Mouse (Mus musculus) frontal cortex, postnatal 25 days (tissue): ENCODE data around the gene Clcn2.
"Not testable (repeated sequence)": the region's sequence is repeated elsewhere in the genome, so short reads cannot be mapped to it uniquely, and the experiment has no call there.

Experiments used
- DNase-seq, 2 experiments: peaks; one replicate each; pipeline ENCODE4 v3.0.0; 2022; ENCODE audit warnings: low spot score in 2 of 2

The Clcn2 gene

DNA sequence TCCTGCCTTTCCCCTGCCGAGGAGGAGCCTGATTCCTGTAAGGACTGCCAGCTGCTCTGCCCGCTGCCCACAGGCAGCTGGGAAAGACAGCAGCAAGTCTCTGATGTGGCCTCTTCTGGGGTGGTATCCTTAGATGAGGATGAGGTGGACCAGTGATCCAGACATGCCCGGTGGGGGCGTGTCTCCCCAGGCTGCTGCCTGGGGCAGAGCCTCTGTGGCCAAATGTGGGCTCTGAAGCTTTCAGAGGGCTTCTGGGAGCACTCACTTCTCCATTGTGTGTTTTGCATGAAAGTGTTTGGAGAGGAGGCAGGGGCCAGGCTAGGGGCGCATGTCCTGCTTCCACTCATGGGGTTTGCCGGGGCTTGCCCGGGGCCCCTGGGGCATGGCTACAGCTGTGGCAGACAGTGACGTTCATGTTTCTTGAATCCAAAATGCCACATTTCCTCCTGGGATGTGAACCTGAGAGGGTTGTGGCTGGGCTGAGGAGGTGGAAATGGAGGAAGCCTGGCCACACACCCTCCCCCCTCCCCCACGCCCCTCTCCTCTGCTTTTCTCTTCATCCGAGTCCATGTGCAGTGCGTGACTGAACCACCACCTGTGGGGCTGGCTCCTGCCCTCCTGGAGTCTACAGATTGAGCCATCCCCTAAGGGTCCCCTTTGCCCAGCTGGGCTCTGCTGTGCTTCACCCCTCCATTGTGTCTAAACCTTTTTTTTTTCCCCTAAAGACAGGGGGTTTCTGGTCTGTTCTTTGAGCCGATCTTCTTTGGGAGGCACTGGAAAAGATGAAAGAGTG, 15.6 kb downstream of the Clcn2 start:
- no peak for DNase-seq

DNA sequence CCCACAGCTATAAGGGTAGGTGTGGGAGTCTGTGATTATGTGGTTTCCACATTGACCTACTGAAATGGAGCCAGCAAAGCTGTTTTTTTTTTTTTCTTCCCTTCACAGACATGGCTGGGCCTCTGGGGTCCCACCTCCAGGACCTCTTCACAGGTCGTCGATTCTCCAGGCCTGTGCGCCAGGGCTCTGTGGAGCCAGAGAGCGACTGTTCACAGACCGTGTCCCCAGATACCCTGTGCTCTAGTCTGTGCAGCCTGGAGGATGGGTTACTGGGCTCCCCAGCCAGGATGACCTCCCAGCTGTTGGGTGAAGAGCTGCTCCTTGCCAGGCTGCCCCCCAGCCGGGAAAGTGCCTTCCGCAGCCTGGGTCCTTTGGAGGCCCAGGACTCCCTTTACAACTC, 16.2 kb downstream of the Clcn2 start:
- DNase-seq: no peak

- no peak for DNase-seq
Observed at GRCm38 (mm10) chr16:20700036-20700435, 17.5 kb downstream of the Clcn2 start.

DNA sequence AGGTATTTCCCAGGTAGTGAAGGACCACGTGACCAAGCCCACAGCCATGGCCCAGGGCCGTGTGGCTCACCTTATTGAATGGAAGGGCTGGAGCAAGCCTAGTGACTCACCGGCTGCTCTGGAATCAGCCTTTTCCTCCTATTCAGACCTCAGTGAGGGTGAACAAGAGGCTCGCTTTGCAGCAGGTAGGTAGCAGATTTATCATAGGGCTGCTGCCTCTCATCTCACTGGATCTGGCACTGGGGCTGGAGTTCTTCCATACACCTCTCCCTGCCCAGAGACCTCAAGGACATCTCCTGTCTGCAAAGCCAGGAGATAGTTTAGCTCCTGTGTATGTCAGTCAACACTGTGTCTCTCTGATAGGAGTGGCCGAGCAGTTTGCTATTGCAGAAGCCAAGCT, 18.3 kb downstream of the Clcn2 start:
- no peak for DNase-seq

- peak; percentile 94 to 96 for DNase-seq
Observed at GRCm38 (mm10) chr16:20695622-20696323, 21.8 kb downstream of the Clcn2 start.

GRCm38 (mm10) chr16:20694781-20695180, 22.8 kb downstream of the Clcn2 start:
- peak in 1 of 2 experiments; percentile 53 for DNase-seq

GRCm38 (mm10) chr16:20693111-20693701, 24.3 kb downstream of the Clcn2 start, which contains the start of gene Fam131a:
Fam131a (plus strand) TSS chr16:20693241.
- DNase-seq: peak; percentile 83 to 86

DNA sequence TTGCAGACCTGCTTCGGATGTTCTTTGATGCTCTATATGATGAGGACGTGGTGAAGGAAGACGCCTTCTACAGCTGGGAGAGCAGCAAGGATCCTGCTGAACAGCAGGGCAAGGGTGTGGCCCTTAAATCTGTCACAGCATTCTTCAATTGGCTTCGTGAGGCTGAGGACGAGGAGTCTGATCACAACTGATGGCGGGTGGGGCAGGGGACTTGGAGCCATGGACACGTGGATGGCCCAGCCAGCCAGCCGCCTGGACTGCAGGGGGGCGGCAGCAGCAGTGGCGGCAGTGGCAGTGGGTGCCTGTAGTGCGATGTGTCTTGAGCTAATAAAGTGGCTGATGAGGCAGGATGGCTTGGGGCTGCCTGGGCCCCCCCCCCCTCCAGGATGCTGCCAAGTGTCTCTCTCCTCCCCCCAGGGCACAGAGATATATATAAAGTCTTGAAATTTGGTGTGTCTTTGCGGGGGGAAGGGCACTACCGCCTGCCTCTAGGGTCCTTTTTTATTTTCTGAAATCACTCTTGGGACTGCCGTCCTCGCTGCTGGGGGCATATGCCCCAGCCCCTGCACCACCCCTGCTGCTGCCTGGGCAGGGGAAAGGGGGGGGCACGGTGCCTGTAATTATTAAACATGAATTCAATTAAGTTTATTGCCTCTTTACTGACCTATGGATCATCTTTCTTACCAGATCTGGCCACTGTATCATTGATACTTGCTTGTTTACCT, 25.1 kb downstream of the Clcn2 start:
- peak in 1 of 2 experiments; percentile 15 for DNase-seq

DNA sequence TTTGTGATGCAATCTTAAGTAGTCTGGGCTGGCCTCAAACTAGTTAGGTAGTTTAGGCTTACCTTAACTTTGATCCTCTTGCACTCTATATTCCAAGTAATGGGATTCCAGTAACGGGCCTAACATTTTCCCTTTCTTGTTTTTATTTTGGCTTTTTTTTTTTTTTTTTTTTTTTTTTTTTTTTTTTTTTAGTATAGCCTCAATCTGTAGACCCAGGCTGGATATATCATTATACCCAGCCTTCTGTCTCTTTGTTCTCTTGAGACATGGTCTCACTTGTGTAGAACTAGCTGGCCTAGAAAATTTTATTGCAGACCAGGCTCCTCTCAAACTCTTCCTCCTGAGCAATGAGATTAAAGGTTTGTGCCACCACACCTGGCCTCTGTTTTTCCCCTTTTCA, 25.9 kb downstream of the Clcn2 start:
- DNase-seq: no peak

GRCm38 (mm10) chr16:20690774-20691173, 26.8 kb downstream of the Clcn2 start:
- DNase-seq: no peak

GRCm38 (mm10) chr16:20677974-20678675, 39.4 kb downstream of the Clcn2 start:
- DNase-seq: peak in 1 of 2 experiments; percentile 57

DNA sequence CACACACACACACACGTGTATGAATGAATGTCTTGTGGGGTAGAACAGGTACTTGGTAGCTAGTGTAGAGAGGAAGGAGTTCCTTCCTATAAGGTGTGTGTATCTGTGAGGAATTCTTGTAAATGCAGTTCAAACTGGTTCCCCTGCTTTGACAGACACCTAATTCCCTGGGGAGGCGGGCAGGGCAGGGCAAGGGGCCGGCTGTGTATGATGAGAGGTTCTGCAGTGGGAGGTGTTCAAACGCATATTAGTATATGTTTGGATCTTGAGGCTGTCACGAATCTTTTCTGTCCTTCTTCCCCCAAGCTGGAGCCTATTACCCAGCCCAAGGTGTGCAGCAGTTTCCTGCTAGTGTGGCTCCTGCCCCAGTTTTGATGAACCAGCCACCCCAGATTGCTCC, 40.2 kb downstream of the Clcn2 start:
- DNase-seq: no peak

GRCm38 (mm10) chr16:20676702-20677101, 40.8 kb downstream of the Clcn2 start:
- DNase-seq: no peak

DNA sequence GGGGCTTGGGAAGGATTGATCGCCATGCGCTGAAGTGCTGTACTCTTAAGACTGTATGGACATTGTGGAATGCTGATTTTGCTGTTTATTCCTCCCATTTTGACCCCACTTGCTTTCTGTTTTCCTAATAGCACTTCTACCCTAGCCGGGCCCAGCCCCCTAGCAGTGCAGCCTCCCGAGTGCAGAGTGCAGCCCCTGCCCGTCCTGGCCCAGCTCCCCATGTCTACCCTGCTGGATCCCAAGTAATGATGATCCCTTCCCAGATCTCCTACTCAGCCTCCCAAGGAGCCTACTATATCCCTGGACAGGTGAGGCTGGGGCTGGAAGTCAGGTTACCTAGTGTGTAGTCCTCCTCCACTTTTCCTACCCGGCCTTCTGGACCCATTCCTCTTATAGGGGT, 42.3 kb downstream of the Clcn2 start:
- DNase-seq: no peak

GRCm38 (mm10) chr16:20673706-20674303, 43.7 kb downstream of the Clcn2 start:
- DNase-seq: no peak

DNA sequence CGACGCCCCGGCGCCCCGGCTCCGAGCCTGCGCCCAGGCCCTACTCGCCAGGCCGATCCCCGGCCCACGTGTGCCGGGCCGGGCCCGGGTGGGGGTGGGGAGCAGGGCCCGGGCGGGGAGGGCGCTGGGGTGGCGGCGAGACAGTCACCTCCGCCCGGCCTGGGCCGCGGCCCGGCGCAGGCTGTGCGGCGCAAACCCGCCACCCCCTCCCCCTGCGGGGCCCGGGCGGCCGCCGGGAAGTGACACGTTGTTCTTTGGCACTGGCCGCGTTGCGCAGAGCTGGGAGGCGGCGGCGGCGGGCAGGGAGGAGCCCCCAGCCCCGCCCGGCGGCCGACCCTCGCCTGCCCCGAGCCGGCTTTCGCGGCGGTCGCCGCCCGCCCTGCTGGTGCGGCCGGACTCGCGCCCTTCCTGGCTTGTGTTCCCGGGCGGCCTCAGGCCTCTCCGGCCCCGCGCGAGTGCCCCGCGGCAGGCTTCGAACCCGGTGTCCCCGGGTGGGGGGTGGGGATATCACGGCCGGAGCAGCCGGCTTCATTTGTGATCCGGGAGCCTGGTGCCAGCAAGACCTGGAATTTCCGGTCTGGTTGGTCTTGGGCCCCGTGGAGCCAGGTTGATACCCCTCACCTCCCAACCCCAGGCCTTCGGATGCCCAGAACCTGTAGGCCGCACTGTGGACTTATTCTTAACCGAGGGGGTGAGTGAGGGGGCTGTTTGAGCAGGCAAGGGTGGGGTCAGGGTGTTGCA, 44.4 kb downstream of the Clcn2 start:
- peak in 1 of 2 experiments; percentile 32 for DNase-seq

GRCm38 (mm10) chr16:20672500-20672902, 45.0 kb downstream of the Clcn2 start:
- DNase-seq: peak; percentile 88 to 93

DNA sequence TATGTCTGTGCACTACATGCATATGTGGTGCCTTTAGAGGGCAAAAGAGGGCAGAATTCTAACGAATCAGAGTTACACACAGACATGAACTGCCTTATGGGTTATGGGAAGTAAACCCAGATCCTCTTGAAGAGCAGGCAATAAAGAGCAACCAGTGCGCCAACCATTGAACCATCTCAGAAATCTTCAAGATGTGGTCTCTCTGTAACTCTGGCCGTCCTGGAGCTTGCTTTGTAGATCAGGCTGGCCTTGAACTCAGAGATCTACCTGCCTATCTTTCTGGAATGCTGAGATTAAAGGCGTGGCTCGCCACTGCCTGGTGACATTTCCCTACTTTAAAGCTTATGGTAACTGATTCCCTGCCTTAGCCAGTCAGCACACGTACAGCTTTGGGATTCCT, 45.7 kb downstream of the Clcn2 start:
- DNase-seq: no peak

DNA sequence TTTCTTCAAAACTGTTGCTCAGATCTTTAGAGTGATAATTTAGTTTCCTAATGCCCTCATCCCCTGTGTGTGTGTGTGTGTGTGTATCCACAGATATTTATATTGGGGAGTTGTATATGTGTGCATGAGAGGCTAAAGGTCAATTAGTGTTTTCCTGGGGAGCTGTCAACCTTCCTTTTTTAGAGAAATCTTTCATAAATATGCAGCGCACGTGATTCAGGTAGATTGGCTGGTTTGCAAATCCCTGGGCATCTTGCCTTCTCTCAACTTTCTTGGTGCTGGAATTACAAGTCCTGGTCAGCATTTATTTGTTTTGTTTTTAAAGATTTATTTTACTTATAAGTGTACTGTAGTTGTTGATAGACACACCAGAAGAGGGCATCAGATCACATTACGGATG, 47.3 kb downstream of the Clcn2 start:
- DNase-seq: no peak

DNA sequence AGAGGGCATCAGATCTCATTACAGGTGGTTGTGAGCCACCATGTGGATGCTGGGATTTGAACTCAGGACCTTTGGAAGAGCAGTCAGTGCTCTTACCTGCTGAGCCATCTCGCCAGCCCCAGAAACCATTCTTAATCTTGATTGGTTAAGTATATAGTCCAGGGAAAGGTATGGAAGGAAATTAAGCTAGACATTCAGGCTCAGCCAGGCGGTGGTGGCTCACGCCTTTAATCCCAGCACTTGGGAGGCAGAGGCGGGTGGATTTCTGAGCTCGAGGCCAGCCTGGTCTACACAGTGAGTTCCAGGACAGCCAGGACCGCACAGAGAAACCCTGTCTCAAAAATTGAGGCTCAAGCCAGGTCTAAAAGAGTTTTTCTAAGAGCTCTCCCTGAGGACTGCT, 49.5 kb downstream of the Clcn2 start, which contains the start of gene Eif4g1:
Gene Eif4g1 (plus strand): TSS at position 301 of the 400 bp plus-strand sequence.
- DNase-seq: not testable (repeated sequence)
